Comparison of ENCODE assay signal across 23 mouse cellular contexts in genomic region chr17:4103321-4103720, GRCm38 (mm10).
DNase-seq lines count a peak whose midpoint lies in the region; ATAC-seq and TF ChIP-seq lines count a peak whose summit lies in the region.
"Had no signal": no experiment of that assay in that cellular context is flagged by ENCODE, and none has a peak within 500 bp of the region (broad histone marks: within the 10 kb centered on the region; RNA-seq: fewer than 3 reads in every experiment).

No protein-coding gene starts in this region.

- TF ChIP-seq CTCF in MEL (IDR thresholded peaks at IDR 0.05 in 2 of 3, conservative IDR thresholded peaks at IDR 0.05 in 1 of 3; ENCODE audit: control insufficient read depth in 1 of 3, insufficient read depth in 1 of 3, low read depth in 2 of 3, low read length in 3 of 3, poor library complexity in 1 of 3, severe bottlenecking in 1 of 3), result no peak
- no peak for TF ChIP-seq CTCF in liver, embryonic 14.5 days (IDR thresholded peaks at IDR 0.05; ENCODE audit: low read depth)

- peaks cover 0 to 3% of the 10 kb centered on the region in 2 experiments; a peak in 2 of 4 replicates for H3K4me1 ChIP-seq in MEL (ENCODE audit: control insufficient read depth in 1 of 2, insufficient read depth in 2 of 2, low read length in 2 of 2)
- H3K4me1 ChIP-seq in liver, embryonic 11.5 days (replicated peaks; ENCODE audit: control insufficient read depth, insufficient read depth, low read length), result no peaks in the 10 kb centered on the region
- H3K4me1 ChIP-seq in liver, embryonic 14.5 days (replicated peaks; ENCODE audit: control insufficient read depth in 2 of 2, insufficient read depth in 2 of 2, low read length in 1 of 2), result peaks cover 0 to 3% of the 10 kb centered on the region in 2 experiments; a peak in 1 of 4 replicates
- H3K4me1 ChIP-seq: hindbrain, embryonic 13.5 days had no signal

- TF ChIP-seq EP300 in MEL (IDR thresholded peaks at IDR 0.05; ENCODE audit: low read depth in 1 of 2, low read length in 2 of 2), result peak; percentile 62 to 71; a peak in 3 of 4 replicates
- TF ChIP-seq EP300 in liver, embryonic 14.5 days (IDR thresholded peaks at IDR 0.05; ENCODE audit: low read depth), result no peak

- TF ChIP-seq RAD21 in MEL (IDR thresholded peaks at IDR 0.05; ENCODE audit: low read depth, low read length), result no peak

- no peak overlapping the region for H3K4me2 ChIP-seq in liver, embryonic 11.5 days
- no peak overlapping the region for H3K4me2 ChIP-seq in liver, embryonic 14.5 days (ENCODE audit: low read depth)
- H3K4me2 ChIP-seq: heart, embryonic 11.5 days; hindbrain, embryonic 13.5 days had no signal

- H3K27me3 ChIP-seq in MEL (ENCODE audit: control insufficient read depth in 1 of 2, insufficient read depth in 2 of 2, low read length in 2 of 2), result no peaks in the 10 kb centered on the region
- H3K27me3 ChIP-seq in liver, embryonic 11.5 days (replicated peaks; ENCODE audit: control insufficient read depth, insufficient read depth, low read length), result no peaks in the 10 kb centered on the region
- H3K27me3 ChIP-seq in liver, embryonic 14.5 days (ENCODE audit: control insufficient read depth, insufficient read depth, low read length), result no peaks in the 10 kb centered on the region
- H3K27me3 ChIP-seq: hindbrain, embryonic 13.5 days had no signal

- peak; percentile 58 for ATAC-seq in liver, embryonic 11.5 days (replicated peaks; ENCODE audit: low FRiP score)
- ATAC-seq in liver, embryonic 14.5 days (ENCODE audit: insufficient read depth), result peak; percentile 35; the same call in 1 of the 2 replicates
- ATAC-seq in megakaryocyte progenitor cell, adult 5-6 weeks (replicated peaks; ENCODE audit: poor library complexity), result peak; percentile 98
- ATAC-seq in activated CD4-positive, CD25-positive, alpha-beta regulatory T cell, adult 4 months, result no peak
- ATAC-seq: forebrain, embryonic 14.5 days; forebrain, postnatal 0 days; hindbrain, embryonic 16.5 days; Patski had no signal

- H3K36me3 ChIP-seq in MEL (ENCODE audit: control insufficient read depth in 1 of 2, insufficient read depth in 2 of 2, low read length in 2 of 2), result no peaks in the 10 kb centered on the region
- no peaks in the 10 kb centered on the region for H3K36me3 ChIP-seq in liver, embryonic 11.5 days (ENCODE audit: control insufficient read depth, insufficient read depth, low read length)
- H3K36me3 ChIP-seq in liver, embryonic 14.5 days (replicated peaks; ENCODE audit: control insufficient read depth, insufficient read depth, low read depth), result no peaks in the 10 kb centered on the region
- H3K36me3 ChIP-seq: hindbrain, embryonic 13.5 days had no signal

- DNase-seq in MEL (ENCODE audit: low read depth, low spot score), result peak; percentile 62
- DNase-seq in liver, embryonic 11.5 days (ENCODE audit: low spot score), result no peak
- DNase-seq in liver, embryonic 14.5 days (ENCODE audit: low read depth in 3 of 3, low spot score in 3 of 3), result no peak
- DNase-seq in thymus, postnatal 25 days, result no peak
- DNase-seq in Muller cell, postnatal 12 days (ENCODE audit: inconsistent ontology term), result no peak
- DNase-seq: adrenal gland, adult 2 months; adrenal gland, postnatal 14 days; B cell, adult 2 months; cerebellum, adult 11-12 months; cerebellum, adult 8-10 months; cerebellum, postnatal 10 days; cerebellum, postnatal 36 days; forebrain, postnatal 0 days; gastrocnemius, adult 2 months; gastrocnemius, postnatal 14 days; heart, adult 11 months had no signal

- no peak overlapping the region for H3K27ac ChIP-seq in MEL (ENCODE audit: control insufficient read depth, low read depth, low read length)
- H3K27ac ChIP-seq in liver, embryonic 11.5 days (ENCODE audit: low read depth, low read length), result no peak overlapping the region
- no peak overlapping the region for H3K27ac ChIP-seq in liver, embryonic 14.5 days
- H3K27ac ChIP-seq: gastrocnemius, adult 2 months; hindbrain, embryonic 13.5 days had no signal

- no peaks in the 10 kb centered on the region for H3K9me3 ChIP-seq in MEL (replicated peaks; ENCODE audit: insufficient read depth, low read length)
- no peaks in the 10 kb centered on the region; the same call in 1 of the 2 replicates for H3K9me3 ChIP-seq in liver, embryonic 11.5 days (ENCODE audit: control insufficient read depth, low read length)
- no peaks in the 10 kb centered on the region for H3K9me3 ChIP-seq in liver, embryonic 14.5 days (ENCODE audit: control insufficient read depth, low read length)
- H3K9me3 ChIP-seq: hindbrain, embryonic 13.5 days had no signal

- WGBS in liver, embryonic 11.5 days, result 56% methylated on average over 3 of the region's 3 CpGs
- WGBS in liver, embryonic 14.5 days (ENCODE audit: insufficient replicate concordance), result 23% methylated on average over 3 of the region's 3 CpGs

- H3K9ac ChIP-seq in MEL (ENCODE audit: control insufficient read depth, low read depth, low read length, poor library complexity, severe bottlenecking), result no peak overlapping the region
- H3K9ac ChIP-seq in liver, embryonic 11.5 days (ENCODE audit: low read depth, low read length), result no peak overlapping the region
- H3K9ac ChIP-seq in liver, embryonic 14.5 days (replicated peaks), result no peak overlapping the region
- H3K9ac ChIP-seq: forebrain, postnatal 0 days; hindbrain, embryonic 13.5 days had no signal

- no peaks in the 10 kb centered on the region for H3K79me2 ChIP-seq in MEL (ENCODE audit: control insufficient read depth, insufficient read depth, low read length, poor library complexity)

- no peak overlapping the region for H3K4me3 ChIP-seq in MEL (ENCODE audit: control insufficient read depth in 1 of 2, insufficient read depth in 1 of 2, low read depth in 2 of 2, low read length in 2 of 2)
- H3K4me3 ChIP-seq in liver, embryonic 11.5 days (ENCODE audit: low read depth, low read length), result no peak overlapping the region
- no peak overlapping the region for H3K4me3 ChIP-seq in liver, embryonic 14.5 days (ENCODE audit: insufficient read depth in 1 of 2, low read depth in 2 of 2, low read length in 2 of 2)
- H3K4me3 ChIP-seq: gastrocnemius, adult 2 months; hindbrain, embryonic 13.5 days had no signal

- TF ChIP-seq POLR2A in MEL (IDR thresholded peaks at IDR 0.05; ENCODE audit: control insufficient read depth in 1 of 2, insufficient read depth in 1 of 2, low read depth in 1 of 2, low read length in 2 of 2, poor library complexity in 1 of 2), result no peak

TF ChIP-seq in MEL, 35 proteins besides CTCF, POLR2A, EP300 and RAD21:
- TF ChIP-seq MXI1 (IDR thresholded peaks at IDR 0.05; ENCODE audit: low read depth, low read length), result no peak
- no peak for TF ChIP-seq MYC (IDR thresholded peaks at IDR 0.05; ENCODE audit: low read depth, low read length)
- TF ChIP-seq SMC3 (IDR thresholded peaks at IDR 0.05; ENCODE audit: low read depth, low read length), result no peak
- TF ChIP-seq GABPA (IDR thresholded peaks at IDR 0.05; ENCODE audit: low read depth, low read length), result no peak
- TF ChIP-seq USF2 (IDR thresholded peaks at IDR 0.05; ENCODE audit: borderline replicate concordance in 1 of 2, insufficient read depth in 1 of 2, low read depth in 1 of 2, low read length in 2 of 2), result no peak
- no peak for TF ChIP-seq TAL1 (IDR thresholded peaks at IDR 0.05; ENCODE audit: low read length)
- no peak for TF ChIP-seq MAFK (IDR thresholded peaks at IDR 0.05; ENCODE audit: borderline replicate concordance, low read depth, low read length)
- no peak for TF ChIP-seq JUND (IDR thresholded peaks at IDR 0.05; ENCODE audit: low read depth, low read length)
- peak; percentile 72 for TF ChIP-seq RCOR1 (IDR thresholded peaks at IDR 0.05; ENCODE audit: low read depth, low read length)
- no peak for TF ChIP-seq TBP (IDR thresholded peaks at IDR 0.05; ENCODE audit: low read depth, low read length)
- no peak for TF ChIP-seq USF1 (IDR thresholded peaks at IDR 0.05; ENCODE audit: low read depth, low read length)
- no peak for TF ChIP-seq ETS1 (IDR thresholded peaks at IDR 0.05; ENCODE audit: low read depth, low read length)
- TF ChIP-seq NRF1 (IDR thresholded peaks at IDR 0.05; ENCODE audit: insufficient read depth, low read depth, low read length, poor library complexity, severe bottlenecking), result no peak
- peak; percentile 47; the same call in 1 of the 2 replicates for TF ChIP-seq MYB (IDR thresholded peaks at IDR 0.05; ENCODE audit: low read depth, low read length)
- no peak for TF ChIP-seq ZC3H11A (IDR thresholded peaks at IDR 0.05; ENCODE audit: low read depth, low read length)
- no peak for TF ChIP-seq ZNF384 (IDR thresholded peaks at IDR 0.05; ENCODE audit: low read depth, low read length)
- peak; percentile 75 for TF ChIP-seq GATA1 (IDR thresholded peaks at IDR 0.05; ENCODE audit: low read depth, low read length)
- TF ChIP-seq SIN3A (IDR thresholded peaks at IDR 0.05; ENCODE audit: low read length), result 0 out of 2 replicates have a peak, but pooled peaks have one; percentile 23
- peak; percentile 57; the same call in 1 of the 2 replicates for TF ChIP-seq TCF12 (IDR thresholded peaks at IDR 0.05; ENCODE audit: low read depth, low read length)
TF ChIP-seq in MEL: peak in this region for 5.
